Mouse (Mus musculus) midbrain, postnatal 0 days (tissue): ENCODE data around the gene Cox20. TPM values are rescaled to one million over a fixed set of nuclear protein-coding genes. Genes with fewer than 3 reads are reported as not detected.
A peak's percentile ranks its signal among the peaks of the same experiment; 100 is the strongest.

ENCODE experiments used
- ATAC-seq: fragments of 200-750 bp; cut with Nextera tagmentation; 2 replicates; pipeline ENCODE4 v1.8.0; 2017; ENCODE audit warnings: moderate number of reproducible peaks, mild to moderate bottlenecking, moderate TSS enrichment, moderate library complexity; ENCODE audit not compliant: low FRiP score
- DNase-seq: peaks from one replicate; pipeline ENCODE4 v3.0.0-alpha.2; 2015; ENCODE audit warnings: low spot score
- H3K27ac ChIP-seq: fragments of 300-500 bp; sonication (generic); 2 replicates; pipeline ENCODE4 v1.5.1; 2014; ENCODE audit warnings: low read depth, mild to moderate bottlenecking, low read length, mixed read lengths
- H3K27me3 ChIP-seq: fragments of 300-500 bp; sonication (generic); 2 replicates; pipeline ENCODE4 v1.6.1; 2014; ENCODE audit warnings: low read length, control low read depth, mixed read lengths; ENCODE audit not compliant: insufficient read depth
- H3K36me3 ChIP-seq: fragments of 300-500 bp; sonication (generic); 2 replicates; pipeline ENCODE4 v1.6.1; 2014; ENCODE audit warnings: low read length, control low read depth, mixed read lengths; ENCODE audit not compliant: insufficient read depth
- H3K4me1 ChIP-seq: fragments of 300-500 bp; sonication (generic); 2 replicates; pipeline ENCODE4 v1.6.1; 2014; ENCODE audit warnings: mild to moderate bottlenecking, control low read depth, antibody characterized with exemption, low read length, mixed read lengths; ENCODE audit not compliant: insufficient read depth
- H3K4me2 ChIP-seq: fragments of 300-500 bp; sonication (generic); 2 replicates; pipeline ENCODE4 v1.6.1; 2014; ENCODE audit warnings: low read depth, mild to moderate bottlenecking, low read length, mixed read lengths; ENCODE audit not compliant: poor library complexity, severe bottlenecking
- H3K4me3 ChIP-seq: fragments of 300-500 bp; sonication (generic); 2 replicates; pipeline ENCODE4 v1.5.1; 2014; ENCODE audit warnings: low read depth, mild to moderate bottlenecking, low read length, moderate library complexity
- H3K9ac ChIP-seq: fragments of 300-500 bp; sonication (generic); replicated peaks from 2 replicates; pipeline ENCODE4 v1.6.1; 2014; ENCODE audit warnings: mild to moderate bottlenecking, low read length, moderate library complexity, mixed read lengths; ENCODE audit not compliant: poor library complexity, severe bottlenecking
- H3K9me3 ChIP-seq: fragments of 300-500 bp; sonication (generic); 2 replicates; pipeline ENCODE4 v1.6.1; 2016; ENCODE audit warnings: low read length, control low read depth
- CTCF ChIP-seq: IDR thresholded peaks from 2 replicates; pipeline ENCODE4 v1.5.1; 2016; ENCODE audit warnings: antibody characterized with exemption, mild to moderate bottlenecking
- WGBS: fragments of 180-500 bp; shearing (Covaris S2); extraction: QIAGEN DNeasy Blood & Tissue Kit; methylation state at CpG from one replicate; pipeline ENCODE4 v1.1.7; 2014; 5-methylcytosine and 5-hydroxymethylcytosine counted together
- polyA plus RNA-seq: library from polyadenylated mRNA; unstranded; fragments of >200 nt; fragmentation: Nextera tagmentation; extraction: Ambion mirVana; gene quantifications from 2 replicates; pipeline ENCODE4 v1.2.1, GENCODE M21; 2015
- total RNA-seq: library from RNA; depleted of rRNA; stranded (reverse); fragments of >200 nt; gene quantifications from 2 replicates; pipeline ENCODE4 v1.2.3, GENCODE M21; 2014

Gene Cox20
- total and polyA plus RNA-seq, 2 experiments from 2014 or later = 32.0 to 108 TPM

DNA sequence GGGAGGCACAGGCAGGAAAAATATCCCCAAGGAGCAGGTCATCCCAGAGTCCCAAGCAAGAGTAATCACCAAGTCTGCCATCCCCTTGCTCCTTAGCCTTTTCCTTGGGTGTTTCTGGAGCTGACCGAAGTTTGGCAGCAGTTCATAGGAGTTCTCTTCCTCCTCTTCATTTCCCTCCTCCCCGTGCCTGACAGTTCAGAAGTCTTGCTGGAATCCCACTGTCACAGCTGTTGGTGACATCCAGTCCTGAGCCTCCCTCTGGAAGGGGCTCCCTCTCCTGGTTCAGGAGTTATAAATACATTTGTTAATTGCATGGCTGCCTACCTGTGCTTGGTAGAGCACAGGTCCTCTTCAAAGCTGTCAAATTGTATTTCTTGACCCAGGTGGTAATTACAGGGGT lies 9.4 kb upstream of the Cox20 start:
- Histone ChIP-seq H3K27me3 (no peaks in the 10 kb centered on the region), H3K4me3 (no peak overlapping the region), H3K4me2 (no peak overlapping the region), H3K9me3 (no peaks in the 10 kb centered on the region), H3K36me3 (no peaks in the 10 kb centered on the region), H3K4me1 (no peaks in the 10 kb centered on the region), H3K9ac (no peak overlapping the region), H3K27ac (no peak overlapping the region)
- DNase-seq (no peak), ATAC-seq (no peak)
- 73% methylated on average over 2 of the region's 2 CpGs for WGBS
- 0 out of 2 replicates have a peak, but pooled peaks have one; percentile 2 for TF ChIP-seq CTCF

GRCm38 (mm10) chr1:178310128-178310527 lies 8.8 kb upstream of the Cox20 start:
- H3K9me3 ChIP-seq = no peaks in the 10 kb centered on the region
- no peak for DNase-seq
- no peak; the same call in 1 of the 2 replicates for TF ChIP-seq CTCF
- no peak overlapping the region for H3K4me3 ChIP-seq
- no peak overlapping the region for H3K27ac ChIP-seq
- no peak overlapping the region for H3K4me2 ChIP-seq
- no peaks in the 10 kb centered on the region for H3K4me1 ChIP-seq
- no peaks in the 10 kb centered on the region for H3K36me3 ChIP-seq
- H3K27me3 ChIP-seq = no peaks in the 10 kb centered on the region
- no peak for ATAC-seq
- no peak overlapping the region for H3K9ac ChIP-seq
- 73% methylated on average over 1 of the region's 1 CpGs for WGBS

DNA sequence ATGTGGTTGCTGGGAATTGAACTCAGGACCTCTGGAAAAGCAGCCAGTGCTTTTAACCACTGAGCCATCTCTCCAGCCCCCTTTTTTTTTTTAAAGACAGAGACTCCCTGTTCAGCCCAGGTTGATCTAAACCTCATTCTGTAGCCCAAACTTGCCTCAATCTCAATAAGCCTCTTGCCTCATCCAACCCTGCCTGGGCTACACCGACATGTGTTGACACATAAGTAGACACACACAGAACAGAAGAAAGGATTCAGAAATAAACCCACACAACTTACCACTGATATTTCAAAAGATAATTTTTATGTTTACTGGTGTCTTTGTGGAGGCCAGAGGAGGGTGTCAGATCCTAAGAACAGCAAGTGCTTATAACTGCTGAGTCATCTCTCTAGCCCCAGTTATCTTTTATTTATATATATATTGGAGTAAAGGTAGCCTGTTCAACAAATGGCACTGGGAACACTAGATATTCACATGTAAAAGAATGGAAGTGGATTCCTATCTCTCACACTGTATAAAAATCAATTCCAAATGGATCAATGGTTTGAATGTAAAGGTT lies 5.8 kb upstream of the Cox20 start:
- Histone ChIP-seq H3K9ac (no peak overlapping the region), H3K27me3 (no peaks in the 10 kb centered on the region), H3K4me2 (no peak overlapping the region), H3K27ac (no peak overlapping the region), H3K9me3 (no peaks in the 10 kb centered on the region), H3K4me1 (peaks cover 4% of the 10 kb centered on the region; the same call in 1 of the 2 replicates), H3K4me3 (no peak overlapping the region), H3K36me3 (no peaks in the 10 kb centered on the region)
- 97% methylated on average over 1 of the region's 1 CpGs for WGBS
- DNase-seq = no peak
- no peak for TF ChIP-seq CTCF
- ATAC-seq = no peak

GRCm38 (mm10) chr1:178314236-178314635 lies 4.7 kb upstream of the Cox20 start:
- Histone ChIP-seq H3K27me3 (no peaks in the 10 kb centered on the region), H3K9me3 (no peaks in the 10 kb centered on the region), H3K4me1 (peaks cover 4% of the 10 kb centered on the region; the same call in 1 of the 2 replicates), H3K4me2 (no peak overlapping the region), H3K9ac (no peak overlapping the region), H3K27ac (no peak overlapping the region), H3K36me3 (no peaks in the 10 kb centered on the region), H3K4me3 (no peak overlapping the region)
- WGBS = 88% methylated on average over 2 of the region's 2 CpGs
- no peak for TF ChIP-seq CTCF
- DNase-seq (no peak), ATAC-seq (no peak)

- Histone ChIP-seq H3K9me3 (no peaks in the 10 kb centered on the region), H3K36me3 (peaks cover 8% of the 10 kb centered on the region; the same call in 1 of the 2 replicates), H3K4me3 (peak overlapping the region; percentile 65), H3K9ac (peak overlapping the region; percentile 77), H3K27ac (peak overlapping the region; percentile 100), H3K4me2 (peak overlapping the region; percentile 62), H3K27me3 (no peaks in the 10 kb centered on the region), H3K4me1 (peaks cover 11% of the 10 kb centered on the region; the same call in 1 of the 2 replicates)
- no peak for TF ChIP-seq CTCF
- ATAC-seq = no peak
- 18% methylated on average over 10 of the region's 10 CpGs for WGBS
- DNase-seq = peak; percentile 31
Measured at GRCm38 (mm10) chr1:178317275-178318001, 1.5 kb upstream of the Cox20 start.

DNA sequence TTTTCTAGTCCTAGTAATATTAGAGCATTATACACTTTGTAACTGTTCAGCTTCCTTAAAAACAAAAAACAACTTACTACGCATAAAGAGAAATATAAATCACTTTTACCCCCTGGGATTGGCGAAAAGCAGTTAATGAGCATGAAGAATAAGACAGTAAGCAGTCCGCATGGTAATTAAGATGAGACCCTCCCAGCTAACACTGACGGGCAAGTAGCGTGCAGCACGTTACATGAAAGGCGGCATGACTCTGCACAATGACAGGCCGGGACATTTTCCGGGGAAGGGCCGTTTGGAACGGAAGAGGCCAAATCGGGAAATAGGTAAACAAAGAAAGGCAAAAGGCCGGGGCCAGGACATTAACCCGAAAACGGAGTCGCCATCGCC lies 935 bp upstream of the Cox20 start:
- Histone ChIP-seq H3K36me3 (peaks cover 11% of the 10 kb centered on the region; the same call in 1 of the 2 replicates), H3K4me2 (peak overlapping the region; percentile 62), H3K4me3 (peak overlapping the region; percentile 65), H3K4me1 (peaks cover 11% of the 10 kb centered on the region; the same call in 1 of the 2 replicates), H3K9me3 (no peaks in the 10 kb centered on the region), H3K27me3 (no peaks in the 10 kb centered on the region), H3K27ac (peak overlapping the region; percentile 100), H3K9ac (peak overlapping the region; percentile 77)
- TF ChIP-seq CTCF = no peak
- WGBS = under 1% methylated on average over 17 of the region's 17 CpGs
- peak; percentile 93 for DNase-seq
- ATAC-seq = peak; percentile 81
